Mouse (Mus musculus): ENCODE data around the gene Actn4. TPM values are rescaled to one million over a fixed set of nuclear protein-coding genes. Genes with fewer than 3 reads are reported as not detected.

Gene Actn4
- polyA plus RNA-seq, 1 experiment from 2014 or later = 216 TPM

GRCm38 (mm10) chr7:28881199-28881598 is 80.9 kb downstream of the Actn4 start, which contains the start of gene Capn12:
TSS of gene Capn12 (plus strand) at chr7:28881422.
- ATAC-seq (ENCODE audit: low FRiP score, low TSS enrichment) = 0 out of 2 replicates have a peak, but pooled peaks have one; percentile 32
- no peaks in the 10 kb centered on the region for H3K27me3 ChIP-seq (ENCODE audit: control insufficient read depth, insufficient read depth, low read length)
- no peak within 1 kb of the TSS for H3K4me2 ChIP-seq (replicated peaks; ENCODE audit: low read depth)
- TF ChIP-seq EP300 (optimal IDR thresholded peaks at IDR 0.05) = no peak
- no peak for TF ChIP-seq CTCF (IDR thresholded peaks at IDR 0.05; ENCODE audit: low read depth)
- 41% methylated on average over 13 of the region's 13 CpGs for WGBS
- H3K4me3 ChIP-seq (ENCODE audit: low read depth, low read length) = no peak within 1 kb of the TSS
- H3K36me3 ChIP-seq (ENCODE audit: control insufficient read depth, insufficient read depth, low read length) = no peaks in the 10 kb centered on the region
- no peaks in the 10 kb centered on the region for H3K9me3 ChIP-seq (ENCODE audit: control insufficient read depth, low read length)
- H3K4me1 ChIP-seq (replicated peaks; ENCODE audit: control insufficient read depth, insufficient read depth) = no peaks in the 10 kb centered on the region
- peak within 1 kb of the TSS; percentile 35; the same call in 1 of the 2 replicates for H3K27ac ChIP-seq (replicated peaks)
- DNase-seq (ENCODE audit: low spot score) = no peak
- H3K9ac ChIP-seq (ENCODE audit: low read length) = no peak within 1 kb of the TSS

- TF ChIP-seq EP300 (optimal IDR thresholded peaks at IDR 0.05) (no peak), CTCF (IDR thresholded peaks at IDR 0.05; ENCODE audit: low read depth) (no peak)
- H3K4me2 ChIP-seq (replicated peaks; ENCODE audit: low read depth) = no peak overlapping the region
- H3K27ac ChIP-seq (replicated peaks) = peak overlapping the region; percentile 35; the same call in 1 of the 2 replicates
- no peaks in the 10 kb centered on the region for H3K27me3 ChIP-seq (ENCODE audit: control insufficient read depth, insufficient read depth, low read length)
- no peak overlapping the region for H3K4me3 ChIP-seq (ENCODE audit: low read depth, low read length)
- 78% methylated on average over 10 of the region's 10 CpGs for WGBS
- ATAC-seq (ENCODE audit: low FRiP score, low TSS enrichment) (no peak), DNase-seq (ENCODE audit: low spot score) (no peak)
- no peaks in the 10 kb centered on the region for H3K36me3 ChIP-seq (ENCODE audit: control insufficient read depth, insufficient read depth, low read length)
- no peaks in the 10 kb centered on the region for H3K9me3 ChIP-seq (ENCODE audit: control insufficient read depth, low read length)
- no peaks in the 10 kb centered on the region for H3K4me1 ChIP-seq (replicated peaks; ENCODE audit: control insufficient read depth, insufficient read depth)
- no peak overlapping the region for H3K9ac ChIP-seq (ENCODE audit: low read length)
These were observed 81.6 kb downstream of the Actn4 start for GRCm38 (mm10) chr7:28880554-28880953.

GRCm38 (mm10) chr7:28879606-28880005 is 82.5 kb downstream of the Actn4 start:
- H3K9me3 ChIP-seq (ENCODE audit: control insufficient read depth, low read length) = no peaks in the 10 kb centered on the region
- TF ChIP-seq EP300 (optimal IDR thresholded peaks at IDR 0.05) = no peak
- no peak for TF ChIP-seq CTCF (IDR thresholded peaks at IDR 0.05; ENCODE audit: low read depth)
- H3K4me2 ChIP-seq (replicated peaks; ENCODE audit: low read depth) = no peak overlapping the region
- no peaks in the 10 kb centered on the region for H3K4me1 ChIP-seq (replicated peaks; ENCODE audit: control insufficient read depth, insufficient read depth)
- no peaks in the 10 kb centered on the region for H3K27me3 ChIP-seq (ENCODE audit: control insufficient read depth, insufficient read depth, low read length)
- 73% methylated on average over 7 of the region's 7 CpGs for WGBS
- no peaks in the 10 kb centered on the region for H3K36me3 ChIP-seq (ENCODE audit: control insufficient read depth, insufficient read depth, low read length)
- ATAC-seq (ENCODE audit: low FRiP score, low TSS enrichment) (no peak), DNase-seq (ENCODE audit: low spot score) (no peak)
- no peak overlapping the region for H3K4me3 ChIP-seq (ENCODE audit: low read depth, low read length)
- H3K9ac ChIP-seq (ENCODE audit: low read length) = no peak overlapping the region
- H3K27ac ChIP-seq (replicated peaks) = no peak overlapping the region

- WGBS = 70% methylated on average over 4 of the region's 4 CpGs
- H3K9me3 ChIP-seq (ENCODE audit: control insufficient read depth, low read length) = no peaks in the 10 kb centered on the region
- no peak overlapping the region for H3K4me2 ChIP-seq (replicated peaks; ENCODE audit: low read depth)
- TF ChIP-seq EP300 (optimal IDR thresholded peaks at IDR 0.05) (no peak), CTCF (IDR thresholded peaks at IDR 0.05; ENCODE audit: low read depth) (no peak)
- no peak overlapping the region for H3K27ac ChIP-seq (replicated peaks)
- ATAC-seq (ENCODE audit: low FRiP score, low TSS enrichment) (no peak), DNase-seq (ENCODE audit: low spot score) (no peak)
- H3K4me1 ChIP-seq (replicated peaks; ENCODE audit: control insufficient read depth, insufficient read depth) = no peaks in the 10 kb centered on the region
- H3K36me3 ChIP-seq (ENCODE audit: control insufficient read depth, insufficient read depth, low read length) = no peaks in the 10 kb centered on the region
- no peaks in the 10 kb centered on the region for H3K27me3 ChIP-seq (ENCODE audit: control insufficient read depth, insufficient read depth, low read length)
- no peak overlapping the region for H3K9ac ChIP-seq (ENCODE audit: low read length)
- no peak overlapping the region for H3K4me3 ChIP-seq (ENCODE audit: low read depth, low read length)
These were observed 84.3 kb downstream of the Actn4 start for GRCm38 (mm10) chr7:28877856-28878255.

- H3K36me3 ChIP-seq (ENCODE audit: control insufficient read depth, insufficient read depth, low read length) = no peaks in the 10 kb centered on the region
- TF ChIP-seq EP300 (optimal IDR thresholded peaks at IDR 0.05) (no peak), CTCF (IDR thresholded peaks at IDR 0.05; ENCODE audit: low read depth) (no peak)
- DNase-seq (ENCODE audit: low spot score) (no peak), ATAC-seq (ENCODE audit: low FRiP score, low TSS enrichment) (no peak)
- H3K4me1 ChIP-seq (replicated peaks; ENCODE audit: control insufficient read depth, insufficient read depth) = no peaks in the 10 kb centered on the region
- no peaks in the 10 kb centered on the region for H3K27me3 ChIP-seq (ENCODE audit: control insufficient read depth, insufficient read depth, low read length)
- H3K27ac ChIP-seq (replicated peaks) = no peak overlapping the region
- H3K4me3 ChIP-seq (ENCODE audit: low read depth, low read length) = no peak overlapping the region
- 84% methylated on average over 7 of the region's 7 CpGs for WGBS
- H3K4me2 ChIP-seq (replicated peaks; ENCODE audit: low read depth) = no peak overlapping the region
- no peaks in the 10 kb centered on the region for H3K9me3 ChIP-seq (ENCODE audit: control insufficient read depth, low read length)
- H3K9ac ChIP-seq (ENCODE audit: low read length) = no peak overlapping the region
These were observed 85.0 kb downstream of the Actn4 start for GRCm38 (mm10) chr7:28877155-28877554.

GRCm38 (mm10) chr7:28876099-28876498 is 86.0 kb downstream of the Actn4 start:
- Histone ChIP-seq H3K4me2 (replicated peaks; ENCODE audit: low read depth) (no peak overlapping the region), H3K4me3 (ENCODE audit: low read depth, low read length) (no peak overlapping the region), H3K9me3 (ENCODE audit: control insufficient read depth, low read length) (no peaks in the 10 kb centered on the region), H3K36me3 (ENCODE audit: control insufficient read depth, insufficient read depth, low read length) (no peaks in the 10 kb centered on the region), H3K27me3 (ENCODE audit: control insufficient read depth, insufficient read depth, low read length) (no peaks in the 10 kb centered on the region), H3K9ac (ENCODE audit: low read length) (no peak overlapping the region), H3K27ac (replicated peaks) (no peak overlapping the region), H3K4me1 (replicated peaks; ENCODE audit: control insufficient read depth, insufficient read depth) (no peaks in the 10 kb centered on the region)
- ATAC-seq (ENCODE audit: low FRiP score, low TSS enrichment) = no peak
- DNase-seq (ENCODE audit: low spot score) = no peak
- TF ChIP-seq EP300 (optimal IDR thresholded peaks at IDR 0.05) = no peak
- TF ChIP-seq CTCF (IDR thresholded peaks at IDR 0.05; ENCODE audit: low read depth) = no peak
- WGBS = 62% methylated on average over 4 of the region's 4 CpGs
